Mouse (Mus musculus): ENCODE measurements around the gene Prdx5. TPM values are rescaled to one million over a fixed set of nuclear protein-coding genes. Genes with fewer than 3 reads are reported as not detected.

Gene Prdx5
- total RNA-seq, 2 experiments from 2014 or later: 203 to 204 TPM

Small RNAs within 50 kb of the gene (microRNA-seq; reads per million reads assigned to microRNA genes)
- 8.7 reads per million, percentile 23 among the genes with 10 or more reads in this experiment for gene Mir6990

Other genes with a start within 250 kb of the Prdx5 start
- gene Rps6ka4, start 69.5 kb downstream of the Prdx5 start, total RNA-seq (2021): 10 to 100 TPM; 22.5 to 23.5 TPM
- under 1 TPM; 0.82 to 0.91 TPM for gene Ccdc88b, start 51.9 kb downstream of the Prdx5 start, total RNA-seq (2021)
- gene Trmt112, start 408 bp downstream of the Prdx5 start, total RNA-seq (2021): 10 to 100 TPM; 42.5 to 43.0 TPM
- 10 to 100 TPM; 30.4 to 32.7 TPM for gene Esrra, start 11.7 kb upstream of the Prdx5 start, total RNA-seq (2021)
- 10 to 100 TPM in 1 of 2 experiments, 1 to 10 TPM in 1; 6.2 to 11.1 TPM for gene Catsperz, start 15.3 kb upstream of the Prdx5 start, total RNA-seq (2021)
- gene Kcnk4, start 24.4 kb upstream of the Prdx5 start, total RNA-seq (2021): 10 to 100 TPM; 13.8 to 15.5 TPM
- gene Bad, start 31.8 kb upstream of the Prdx5 start, total RNA-seq (2021): 10 to 100 TPM; 46.2 to 47.1 TPM
- 10 to 100 TPM; 56.8 to 63.6 TPM for gene Gpr137, start 32.4 kb upstream of the Prdx5 start, total RNA-seq (2021)
- gene Ppp1r14b, start 64.9 kb upstream of the Prdx5 start, total RNA-seq (2021): 100 to 1,000 TPM; 335 to 369 TPM
- 10 to 100 TPM; 13.7 to 15.1 TPM for gene Plcb3, start 66.4 kb upstream of the Prdx5 start, total RNA-seq (2021)
- 10 to 100 TPM; 43.7 to 44.4 TPM for gene Fkbp2, start 70.4 kb upstream of the Prdx5 start, total RNA-seq (2021)
- gene Vegfb, start 77.5 kb upstream of the Prdx5 start, total RNA-seq (2021): 10 to 100 TPM; 74.4 to 80.7 TPM
- gene Dnajc4, start 82.5 kb upstream of the Prdx5 start, total RNA-seq (2021): 10 to 100 TPM; 14.0 to 17.7 TPM
- gene Nudt22, start 86.0 kb upstream of the Prdx5 start, total RNA-seq (2021): 10 to 100 TPM in 1 of 2 experiments, 1 to 10 TPM in 1; 8.9 to 11.5 TPM
- 10 to 100 TPM; 17.6 to 21.4 TPM for gene Trpt1, start 86.0 kb upstream of the Prdx5 start, total RNA-seq (2021)
- 1 to 10 TPM; 3.2 to 3.4 TPM for gene Fermt3, start 109.4 kb upstream of the Prdx5 start, total RNA-seq (2021)
- 100 to 1,000 TPM; 127 to 130 TPM for gene Stip1, start 129.9 kb upstream of the Prdx5 start, total RNA-seq (2021)
- gene Macrod1, start 146.7 kb upstream of the Prdx5 start, total RNA-seq (2021): 1 to 10 TPM; 5.5 to 6.3 TPM
- gene Flrt1, start 195.6 kb upstream of the Prdx5 start, total RNA-seq (2021): 10 to 100 TPM; 22.4 to 23.5 TPM

Measured in left cerebral cortex, postnatal 4 days (tissue).